Mouse (Mus musculus): Measurements from ENCODE around the gene Padi1. TPM values are rescaled to one million over a fixed set of nuclear protein-coding genes. Genes with fewer than 3 reads are reported as not detected.

Padi1 gene
- under 1 TPM in 1 of 4 experiments, not detected in 3; 0.07 TPM for total RNA-seq (2022)

- no peak for DNase-seq (ENCODE audit: low spot score in 2 of 2)
Observed at GRCm38 (mm10) chr4:140845666-140846065, at the start of gene Padi1. Gene Padi1 (minus strand): TSS chr4:140845778.

- DNase-seq (ENCODE audit: low spot score in 2 of 2): no peak
Observed at GRCm38 (mm10) chr4:140892163-140892530, 46.6 kb upstream of the Padi1 start.

GRCm38 (mm10) chr4:140891525-140892162 is 46.1 kb upstream of the Padi1 start:
- no peak for DNase-seq (ENCODE audit: low spot score in 2 of 2)

DNA sequence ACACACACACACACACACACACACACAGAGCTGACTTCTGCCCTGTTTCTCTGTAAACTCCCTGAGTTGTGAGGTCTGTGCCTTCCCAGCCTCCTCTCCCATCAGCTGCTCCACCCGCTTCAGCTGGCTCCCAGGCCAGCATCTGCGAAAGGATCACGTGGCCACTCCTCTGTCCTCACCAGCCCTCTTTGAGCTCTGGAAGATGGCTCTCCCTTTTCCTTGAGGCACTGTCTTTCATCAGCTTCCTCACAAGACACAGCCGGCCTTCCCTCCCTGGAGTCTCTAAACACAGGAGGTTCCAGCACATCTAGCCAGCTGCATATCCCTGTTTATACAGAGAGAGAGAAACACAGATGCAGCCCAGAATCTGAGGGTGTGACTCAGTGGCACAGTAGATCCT is 38.3 kb upstream of the Padi1 start:
- peak in 1 of 2 experiments; percentile 19 for DNase-seq (ENCODE audit: low spot score in 2 of 2)

- no peak for DNase-seq (ENCODE audit: low spot score in 2 of 2)
Observed at GRCm38 (mm10) chr4:140882981-140883380, 37.4 kb upstream of the Padi1 start.

DNA sequence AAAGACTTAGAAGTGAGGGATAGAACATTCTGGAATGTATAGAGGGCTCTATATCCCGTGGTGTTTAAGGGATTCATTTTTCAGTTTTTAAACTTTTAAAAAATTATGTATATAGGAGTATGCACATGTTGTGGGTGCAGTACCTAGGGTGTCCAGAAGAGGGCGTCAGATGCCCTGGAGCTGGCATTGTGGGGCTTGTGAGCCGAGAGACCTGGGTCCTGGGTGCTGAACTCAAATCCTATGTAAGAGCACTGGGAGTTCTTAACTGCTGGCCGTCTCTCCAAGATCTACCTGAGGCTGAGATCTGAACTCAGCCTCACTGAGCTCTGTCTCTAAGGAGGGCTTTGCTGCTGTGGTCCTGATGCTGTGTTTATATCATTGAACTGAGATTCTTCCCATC is 36.8 kb upstream of the Padi1 start:
- no peak for DNase-seq (ENCODE audit: low spot score in 2 of 2)

DNA sequence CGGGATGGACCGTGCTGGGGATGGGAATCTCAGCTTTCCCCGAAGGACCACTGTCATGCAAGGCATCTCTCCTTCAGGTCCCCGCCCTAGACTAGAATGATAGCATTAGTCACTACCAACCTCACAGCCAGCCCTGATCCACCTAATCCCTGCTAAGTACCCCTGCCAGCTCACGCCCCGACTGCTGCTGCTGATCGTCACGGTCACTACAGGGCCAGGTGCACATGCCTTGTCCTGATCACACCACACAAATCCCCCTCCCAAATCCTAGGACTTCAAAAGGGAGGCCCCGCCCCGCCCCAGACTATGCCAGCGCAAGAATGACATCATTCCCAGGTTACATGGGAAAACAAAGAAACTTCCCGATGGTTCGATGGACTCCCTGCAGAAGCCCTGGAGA is 36.2 kb upstream of the Padi1 start:
- no peak for DNase-seq (ENCODE audit: low spot score in 2 of 2)

DNA sequence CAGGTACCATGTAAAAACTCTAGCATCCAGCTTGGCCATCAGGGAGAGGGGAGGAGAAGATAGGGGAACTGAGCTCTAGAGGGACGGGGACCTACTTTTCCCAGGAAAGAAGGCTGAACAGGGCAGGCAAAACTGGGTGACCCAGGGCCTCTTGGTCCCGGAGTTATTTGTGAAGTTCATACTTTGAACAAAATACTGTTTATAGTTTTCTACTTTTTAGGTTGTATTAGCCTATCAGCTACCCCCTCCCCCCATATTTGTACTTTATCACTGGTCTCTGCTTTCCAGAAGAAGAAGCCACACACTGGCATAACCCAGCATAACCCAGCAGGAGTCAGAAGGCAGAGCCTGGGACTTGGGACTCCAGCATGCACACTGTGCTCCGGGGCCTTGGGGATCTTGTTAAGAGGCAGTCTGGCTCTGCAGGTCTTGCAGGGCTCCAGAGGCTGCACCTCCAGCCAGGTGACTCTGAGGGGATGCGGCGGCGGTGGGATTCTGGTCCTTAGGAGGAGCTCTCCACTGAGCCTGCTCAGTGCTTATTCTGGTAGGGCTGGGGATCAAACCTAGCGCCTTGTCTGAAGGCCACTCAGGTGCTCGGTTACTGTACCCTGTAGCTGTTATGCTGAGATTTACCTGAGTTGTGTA is 35.6 kb upstream of the Padi1 start:
- no peak for DNase-seq (ENCODE audit: low spot score in 2 of 2)

DNA sequence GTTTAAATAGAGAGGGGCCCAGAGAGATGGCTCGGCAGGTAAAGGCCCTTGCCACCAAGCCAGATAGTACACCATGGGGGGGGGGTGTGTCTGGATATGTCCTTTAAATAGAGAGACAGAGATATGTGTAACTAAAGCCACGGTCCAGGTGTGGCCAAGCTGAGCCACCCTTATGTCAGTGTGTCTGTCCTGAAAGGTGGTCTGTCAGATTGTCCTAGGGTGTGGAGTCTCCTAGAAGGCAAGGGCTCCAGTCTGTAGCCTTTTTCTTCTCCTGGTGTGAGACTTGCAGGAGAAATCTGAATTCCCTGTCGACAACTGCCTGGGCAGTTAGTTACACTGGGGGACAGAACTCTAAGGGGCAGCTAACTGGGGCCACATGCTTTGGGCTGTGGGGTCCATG is 34.6 kb upstream of the Padi1 start:
- DNase-seq (ENCODE audit: low spot score in 2 of 2): no peak

DNA sequence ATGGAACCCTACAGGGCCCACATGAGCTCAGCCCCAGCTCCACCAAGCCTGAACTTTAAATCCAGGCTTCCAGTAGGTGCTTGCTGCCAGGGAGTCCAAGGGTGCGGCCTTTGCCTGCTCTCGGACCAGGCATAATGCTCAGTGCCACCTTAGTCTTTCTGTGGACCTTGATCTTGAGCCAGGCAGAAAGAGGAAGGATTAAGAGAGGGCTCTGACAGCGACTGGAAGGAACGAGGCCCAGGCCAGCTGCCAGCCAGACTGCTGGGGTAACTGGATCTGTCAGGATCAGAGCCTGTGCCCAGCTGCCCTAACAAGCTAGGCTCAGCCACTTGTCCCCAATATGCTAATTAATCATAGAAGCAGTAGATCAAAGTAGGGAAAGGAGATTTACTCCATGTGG is 34.2 kb upstream of the Padi1 start:
- DNase-seq (ENCODE audit: low spot score in 2 of 2): peak; percentile 67 to 78

DNA sequence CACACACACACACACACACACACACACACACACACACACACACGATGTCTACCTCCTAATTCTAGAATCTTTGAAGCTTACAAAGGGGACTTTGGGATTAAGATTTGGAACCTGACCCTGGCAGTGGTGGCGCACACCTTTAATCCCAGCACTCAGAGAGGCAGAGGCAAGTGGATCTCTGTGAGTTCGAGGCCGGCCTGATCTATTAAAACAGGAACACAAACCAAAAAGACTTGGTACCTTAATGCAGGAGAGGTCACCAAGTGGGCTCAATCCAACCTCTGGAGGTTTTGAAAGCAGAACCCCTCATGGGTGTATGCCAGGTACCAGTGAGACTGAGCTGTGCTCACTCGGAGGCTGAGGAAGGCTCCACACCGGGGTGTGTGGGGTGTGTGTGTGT is 33.5 kb upstream of the Padi1 start:
- DNase-seq (ENCODE audit: low spot score in 2 of 2): no peak

GRCm38 (mm10) chr4:140878655-140879054 is 33.1 kb upstream of the Padi1 start:
- DNase-seq (ENCODE audit: low spot score in 2 of 2): no peak

DNA sequence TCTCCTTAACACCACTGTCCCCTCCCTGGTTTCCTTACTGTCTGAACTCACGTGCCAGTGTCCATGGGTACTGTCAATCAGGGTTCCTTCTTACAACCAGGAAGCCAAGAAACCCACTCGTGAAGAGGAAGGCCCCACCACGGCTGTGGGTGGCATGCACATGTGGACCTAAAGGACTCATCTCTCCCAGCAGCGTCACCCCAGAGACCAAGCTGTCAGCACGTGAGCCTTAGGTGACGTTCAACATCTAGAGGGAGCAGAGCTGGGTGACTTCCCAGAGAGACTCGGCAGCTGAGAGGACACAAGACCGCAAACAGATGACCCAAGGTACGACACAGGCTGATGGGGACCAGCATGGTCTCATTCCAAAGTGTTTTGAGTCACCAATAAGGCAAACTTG is 31.9 kb upstream of the Padi1 start:
- DNase-seq (ENCODE audit: low spot score in 2 of 2): no peak

DNA sequence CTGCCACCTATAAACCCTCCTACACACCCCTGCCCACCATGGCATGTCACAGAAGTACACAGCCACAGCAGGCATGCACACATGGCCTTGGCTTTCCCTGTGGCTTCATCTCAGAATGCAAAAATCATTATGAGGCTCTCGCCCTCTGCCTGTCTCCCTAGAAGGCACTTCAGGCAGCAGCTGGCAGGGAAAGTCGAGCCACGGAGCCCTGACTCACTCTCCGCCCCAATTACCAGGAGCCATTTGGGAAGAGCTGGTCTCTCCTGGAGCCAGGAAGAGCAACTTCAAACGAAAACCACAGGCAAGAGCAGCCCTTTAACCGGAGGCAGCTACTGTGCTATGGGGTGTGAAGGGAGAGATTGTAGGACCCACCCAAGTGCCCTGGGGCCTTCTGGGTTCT is 31.1 kb upstream of the Padi1 start:
- no peak for DNase-seq (ENCODE audit: low spot score in 2 of 2)

DNA sequence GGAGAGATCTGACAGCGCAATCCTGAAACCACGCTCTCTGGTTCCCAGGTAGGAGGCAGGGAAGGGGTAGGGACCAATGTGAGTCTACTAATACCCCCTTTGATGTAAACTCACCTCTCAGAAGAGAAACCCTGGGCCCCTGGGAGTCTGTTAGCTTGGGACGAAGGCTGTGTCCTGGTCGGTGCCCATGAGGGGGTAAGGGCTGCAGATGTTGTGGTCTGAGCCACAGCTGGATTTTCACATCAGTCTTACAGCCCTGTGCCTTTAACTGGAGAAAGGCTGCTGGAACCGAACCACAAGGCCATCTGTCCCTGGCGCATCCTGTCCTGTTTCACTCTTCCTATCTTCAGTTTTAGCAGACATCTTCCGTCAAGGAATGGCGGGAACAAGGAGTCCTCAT is 30.6 kb upstream of the Padi1 start:
- DNase-seq (ENCODE audit: low spot score in 2 of 2): no peak

DNA sequence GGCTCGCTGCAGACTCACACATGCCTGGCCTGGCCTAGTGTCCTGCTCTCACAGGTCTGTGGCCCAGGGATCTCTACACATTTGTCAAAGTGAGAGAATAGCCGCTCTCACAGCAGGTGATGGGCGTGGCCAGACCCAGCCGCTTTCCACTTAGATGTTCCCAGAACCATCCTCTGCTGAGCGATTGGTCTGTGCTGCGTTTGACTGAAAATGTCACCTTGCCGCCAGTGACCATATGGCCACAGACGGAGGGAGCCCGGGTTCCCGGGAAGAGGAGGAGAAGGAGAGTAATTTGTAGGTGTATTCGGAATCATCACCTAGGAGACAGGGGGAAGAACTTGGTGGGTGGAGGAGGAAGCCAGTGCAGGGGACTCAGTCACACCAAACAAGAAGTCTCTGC is 27.4 kb upstream of the Padi1 start:
- DNase-seq (ENCODE audit: low spot score in 2 of 2): no peak

GRCm38 (mm10) chr4:140872686-140872992 is 27.1 kb upstream of the Padi1 start:
- no peak for DNase-seq (ENCODE audit: low spot score in 2 of 2)

DNA sequence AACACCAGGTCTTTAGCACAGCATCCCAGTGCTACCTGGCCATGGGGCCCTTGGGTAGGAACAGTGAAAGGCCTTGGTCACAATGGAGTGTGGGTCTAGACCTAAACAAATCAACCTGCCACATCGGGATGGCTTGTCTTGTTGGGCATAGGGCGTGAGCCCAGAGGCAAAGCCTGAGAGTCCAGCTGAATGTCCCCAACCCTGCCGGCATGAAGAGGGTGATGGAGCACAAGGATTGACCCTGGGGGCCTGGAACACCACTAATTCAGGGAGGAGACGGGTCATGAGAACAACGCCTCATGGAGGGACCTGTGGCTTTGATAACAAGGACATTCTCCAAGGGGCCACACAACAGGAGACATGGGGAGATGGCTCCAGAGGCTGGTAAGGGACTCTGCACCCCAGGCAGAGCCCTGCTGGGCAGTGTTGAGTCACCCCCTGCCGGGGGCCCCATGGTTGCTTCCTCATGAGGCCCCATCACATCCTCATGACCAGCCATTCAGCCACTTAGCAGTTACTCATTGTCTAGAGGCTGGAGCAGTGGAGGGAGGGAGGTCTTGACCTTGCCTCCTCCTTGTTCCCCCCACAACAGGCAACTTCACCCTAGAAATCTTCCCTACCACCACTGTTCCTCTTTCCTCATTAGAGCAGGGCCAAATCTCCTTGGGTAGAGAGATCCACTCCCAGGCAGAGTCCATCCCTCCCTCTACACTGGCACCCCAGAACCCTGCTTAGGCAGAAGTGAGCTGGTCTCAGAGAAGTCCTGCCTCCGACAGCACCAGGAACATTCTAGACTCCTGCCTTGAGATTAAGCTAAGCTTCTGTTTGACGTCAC is 26.5 kb upstream of the Padi1 start:
- DNase-seq (ENCODE audit: low spot score in 2 of 2): no peak

DNA sequence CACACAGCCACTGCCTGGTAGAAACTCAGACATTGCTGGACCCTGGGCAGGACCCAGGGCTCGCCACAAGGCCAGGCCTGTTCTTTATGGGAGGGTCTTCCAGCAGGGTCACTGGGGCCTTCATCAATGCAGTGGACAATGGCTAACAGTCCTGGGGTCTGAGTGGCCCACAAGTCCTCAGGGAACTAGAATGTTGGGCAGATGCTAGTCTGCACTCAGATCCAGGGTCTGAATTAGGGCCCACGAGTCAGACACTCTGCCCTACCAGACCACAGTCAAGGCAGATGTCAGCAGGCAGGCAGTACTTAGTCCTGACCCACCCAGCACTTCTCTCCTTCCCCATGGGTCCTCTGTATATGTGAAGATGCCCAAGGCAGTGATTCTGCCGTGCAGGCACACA is 25.8 kb upstream of the Padi1 start:
- DNase-seq (ENCODE audit: low spot score in 2 of 2): no peak

GRCm38 (mm10) chr4:140870876-140871275 is 25.3 kb upstream of the Padi1 start:
- no peak for DNase-seq (ENCODE audit: low spot score in 2 of 2)

DNA sequence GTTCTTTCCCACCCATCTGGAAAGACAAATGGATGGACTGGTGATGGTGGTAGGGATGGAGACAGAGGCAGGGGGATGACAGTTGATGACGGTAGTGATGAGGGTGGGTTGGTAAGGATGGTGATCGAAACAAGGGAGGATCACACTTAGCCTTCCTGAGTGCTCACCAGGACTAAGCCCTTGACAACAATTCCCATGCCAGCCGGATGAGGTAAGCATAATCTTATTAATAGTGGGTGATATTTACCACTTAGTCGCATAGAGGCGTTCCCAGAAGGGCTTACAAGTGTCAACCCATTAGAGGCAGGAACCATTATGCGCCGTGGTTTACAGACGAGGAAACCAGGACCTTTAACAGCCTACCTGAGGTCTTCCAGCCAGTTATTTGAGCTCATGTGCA is 24.4 kb upstream of the Padi1 start:
- DNase-seq (ENCODE audit: low spot score in 2 of 2): no peak

- no peak for DNase-seq (ENCODE audit: low spot score in 2 of 2)
Observed at GRCm38 (mm10) chr4:140868484-140869190, 23.1 kb upstream of the Padi1 start.
